Mouse (Mus musculus) gastrocnemius, postnatal 14 days (tissue): ENCODE results near the gene Gsk3a. TPM values are rescaled to one million over a fixed set of nuclear protein-coding genes. Genes with fewer than 3 reads are reported as not detected.
A peak's percentile ranks its signal among the peaks of the same experiment; 100 is the strongest.

Experiments
- DNase-seq: peaks from one replicate; pipeline ENCODE4 v3.0.0; 2021; ENCODE audit warnings: mixed read lengths
- intact Hi-C: fragments of 180-260 bp; cut with DNase I; formaldehyde crosslinking; loops from one replicate; pipeline ENCODE4 v1.15.1; 2025; ENCODE audit warnings: low total_unique reads
- total RNA-seq, 2 experiments: library from RNA; stranded (reverse); gene quantifications; 2 replicates each; pipeline ENCODE4 v1.2.3; 2021

Gsk3a gene
- total RNA-seq, 2 experiments from 2014 or later, result 46.5 to 51.4 TPM

GRCm38 (mm10) chr7:25251071-25251791, 13.6 kb upstream of the Gsk3a start:
- intact Hi-C loops, result no loop called here
- DNase-seq, result peak; percentile 80

- intact Hi-C loops, result no loop called here
- peak; percentile 94 for DNase-seq
Measured at GRCm38 (mm10) chr7:25250141-25250972, 12.7 kb upstream of the Gsk3a start, which contains the start of gene Erf. Gene Erf (minus strand): TSS chr7:25250761.

- intact Hi-C loops, result loop anchor here (10.0 kb wide), 1 partner anchor 65 kb away; the partner anchor contains the start of gene Megf8
- peak; percentile 86 for DNase-seq
Measured at GRCm38 (mm10) chr7:25249314-25250140, 11.9 kb upstream of the Gsk3a start.

- DNase-seq, result no peak
- intact Hi-C loops, result loop anchor here (10.0 kb wide), 1 partner anchor 66 kb away; the partner anchor contains the start of gene Megf8
Measured at GRCm38 (mm10) chr7:25248846-25249313, 11.2 kb upstream of the Gsk3a start.

GRCm38 (mm10) chr7:25248018-25248647, 10.5 kb upstream of the Gsk3a start:
- no peak for DNase-seq
- intact Hi-C loops, result loop anchor here (10.0 kb wide), 1 partner anchor 67 kb away; the partner anchor contains the start of gene Megf8

GRCm38 (mm10) chr7:25247498-25247897, 9.8 kb upstream of the Gsk3a start:
- DNase-seq, result no peak
- intact Hi-C loops, result loop anchor here (10.0 kb wide), 1 partner anchor 67 kb away; the partner anchor contains the start of gene Megf8

GRCm38 (mm10) chr7:25246759-25247137, 9.1 kb upstream of the Gsk3a start:
- DNase-seq, result no peak
- intact Hi-C loops, result loop anchor here (10.0 kb wide), 1 partner anchor 68 kb away; the partner anchor contains the start of gene Megf8

- DNase-seq, result no peak
- intact Hi-C loops, result loop anchor here (10.0 kb wide), 1 partner anchor 69 kb away; the partner anchor contains the start of gene Megf8
Measured at GRCm38 (mm10) chr7:25246079-25246758, 8.6 kb upstream of the Gsk3a start.

GRCm38 (mm10) chr7:25244562-25245369, 7.1 kb upstream of the Gsk3a start:
- intact Hi-C loops, result loop anchor here (5.0 to 10.0 kb wide), 2 partner anchors 33 to 70 kb away; partner anchors contain the start of gene Megf8
- DNase-seq, result no peak

- intact Hi-C loops, result loop anchor here (5.0 to 10.0 kb wide), 2 partner anchors 34 to 71 kb away; partner anchors contain the start of gene Megf8
- DNase-seq, result no peak
Measured at GRCm38 (mm10) chr7:25243361-25243760, 5.7 kb upstream of the Gsk3a start.

- peak; percentile 62 for DNase-seq
- intact Hi-C loops, result loop anchor here (5.0 to 10.0 kb wide), 2 partner anchors 36 to 74 kb away; partner anchors contain the start of gene Megf8
Measured at GRCm38 (mm10) chr7:25241062-25241461, 3.4 kb upstream of the Gsk3a start.

- intact Hi-C loops, result loop anchor here (5.0 to 10.0 kb wide), 2 partner anchors 37 to 74 kb away; partner anchors contain the start of gene Megf8
- no peak for DNase-seq
Measured at GRCm38 (mm10) chr7:25240631-25241030, 3.0 kb upstream of the Gsk3a start.

- intact Hi-C loops, result no loop called here
- peak; percentile 82 for DNase-seq
Measured at GRCm38 (mm10) chr7:25238829-25239623, 1.4 kb upstream of the Gsk3a start.

GRCm38 (mm10) chr7:25238015-25238706, 510 bp upstream of the Gsk3a start:
- intact Hi-C loops, result no loop called here

GRCm38 (mm10) chr7:25235526-25235925, 2.1 kb downstream of the Gsk3a start:
- intact Hi-C loops, result no loop called here
- DNase-seq, result no peak

More at GRCm38 (mm10) chr7:25238015-25238706, 510 bp upstream of the Gsk3a start:
- peak; percentile 91 for DNase-seq

GRCm38 (mm10) chr7:25233061-25233460, 4.6 kb downstream of the Gsk3a start:
- DNase-seq, result no peak
- intact Hi-C loops, result no loop called here
